ENCODE assay signal across 36 mouse cellular contexts in genomic region chr10:115528892-115529291, GRCm38 (mm10). TPM values are rescaled to one million over a fixed set of nuclear protein-coding genes. Genes with fewer than 3 reads are reported as not detected.
"Had no signal": no experiment of that assay in that cellular context is flagged by ENCODE, and none has a peak within 500 bp of the region (broad histone marks: within the 10 kb centered on the region; RNA-seq: fewer than 3 reads in every experiment).

No protein-coding gene starts in this region.

- H3K4me1 ChIP-seq: hindbrain, embryonic 13.5 days; hindbrain, embryonic 15.5 days; kidney, embryonic 15.5 days had no signal

- DNase-seq: gastrocnemius, postnatal 14 days; gastrocnemius, postnatal 36 days; heart, adult 18-20 months; heart, postnatal 14 days; heart, postnatal 36 days; kidney, adult 11 months; kidney, adult 2 months; kidney, adult 9 months; kidney, postnatal 14 days; kidney, postnatal 36 days; layer of hippocampus, adult 9-11 months; layer of hippocampus, postnatal 36 days; left cerebral cortex, postnatal 4 days had no signal

- H3K36me3 ChIP-seq: heart, embryonic 10.5 days; heart, embryonic 13.5 days; heart, embryonic 15.5 days; hindbrain, embryonic 13.5 days; hindbrain, embryonic 15.5 days; kidney, embryonic 15.5 days; limb, embryonic 15.5 days; liver, embryonic 12.5 days had no signal

- H3K9me3 ChIP-seq: heart, embryonic 10.5 days; heart, embryonic 13.5 days; heart, embryonic 15.5 days; hindbrain, embryonic 13.5 days; hindbrain, embryonic 15.5 days; kidney, embryonic 15.5 days; limb, embryonic 15.5 days; liver, embryonic 12.5 days had no signal

- H3K27ac ChIP-seq: heart, embryonic 10.5 days; heart, embryonic 13.5 days; heart, embryonic 15.5 days; hindbrain, embryonic 13.5 days; hindbrain, embryonic 15.5 days; hindbrain, postnatal 0 days; kidney, embryonic 15.5 days; kidney, postnatal 0 days; limb, embryonic 15.5 days; liver, embryonic 12.5 days; liver, embryonic 14.5 days had no signal

- H3K4me2 ChIP-seq: heart, embryonic 13.5 days; heart, embryonic 15.5 days; hindbrain, embryonic 13.5 days; hindbrain, embryonic 15.5 days; kidney, embryonic 15.5 days; limb, embryonic 15.5 days; liver, embryonic 12.5 days had no signal

- ATAC-seq: hindbrain, postnatal 0 days; intestine, embryonic 16.5 days; liver, embryonic 12.5 days had no signal

- H3K9ac ChIP-seq: heart, embryonic 13.5 days; heart, embryonic 15.5 days; hindbrain, embryonic 13.5 days; hindbrain, embryonic 15.5 days; kidney, embryonic 15.5 days; limb, embryonic 15.5 days; liver, embryonic 12.5 days; liver, embryonic 14.5 days had no signal

- H3K4me3 ChIP-seq: heart, embryonic 10.5 days; heart, embryonic 13.5 days; heart, embryonic 15.5 days; hindbrain, embryonic 13.5 days; hindbrain, embryonic 15.5 days; kidney, embryonic 15.5 days; limb, embryonic 15.5 days; liver, embryonic 12.5 days had no signal

- H3K27me3 ChIP-seq: heart, embryonic 13.5 days; heart, embryonic 15.5 days; hindbrain, embryonic 13.5 days; hindbrain, embryonic 15.5 days; kidney, embryonic 15.5 days; limb, embryonic 15.5 days; liver, embryonic 12.5 days had no signal

RNA-seq across cellular contexts. Expression of gene A930009A15Rik, which starts 40.9 kb away (rescaled TPM):
- total RNA-seq: gastrocnemius, adult 18-20 months; gastrocnemius, adult 8-10 months; gastrocnemius, postnatal 14 days; gastrocnemius, postnatal 36 days; granulocyte monocyte progenitor cell, adult 5-6 weeks; heart, adult 18-20 months; heart, adult 8-10 months; heart, postnatal 14 days; heart, postnatal 36 days; hematopoietic stem cell, adult 5-6 weeks; hindbrain, postnatal 0 days; left cerebral cortex, adult 18-20 months; liver, adult 2 months had no signal
- polyA plus RNA-seq: heart, embryonic 10.5 days; heart, embryonic 13.5 days; heart, embryonic 15.5 days; heart, postnatal 0 days; intestine, embryonic 14.5 days; intestine, embryonic 16.5 days; kidney, adult 2 months; kidney, postnatal 0 days; large intestine, adult 2 months; limb, embryonic 15.5 days; liver, adult 2 months; liver, embryonic 12.5 days; liver, embryonic 14.5 days; liver, embryonic 16.5 days had no signal

RNA-seq across cellular contexts. Expression of gene Lgr5, which starts 58.7 kb away (rescaled TPM):
- total RNA-seq: granulocyte monocyte progenitor cell, adult 5-6 weeks; heart, adult 8-10 months had no signal
